Mouse (Mus musculus) T-helper 1 cell (primary cell): ENCODE results near the gene En1.

Source experiments
- in situ Hi-C: fragments of 300-600 bp; cut with MboI, MseI; formaldehyde crosslinking; loops from one replicate; pipeline ENCODE4 v1.15.1; 2025; ENCODE audit warnings: high pct_unique_total_duplicates

En1 gene

GRCm38 (mm10) chr1:120621383-120621782 lies 19.2 kb downstream of the En1 start:
- in situ Hi-C loops: no loop called here

GRCm38 (mm10) chr1:120626930-120627621 lies 24.9 kb downstream of the En1 start:
- in situ Hi-C loops: no loop called here

- in situ Hi-C loops: no loop called here
Observed at GRCm38 (mm10) chr1:120627622-120628001, 25.4 kb downstream of the En1 start.

GRCm38 (mm10) chr1:120628821-120629220 lies 26.6 kb downstream of the En1 start:
- in situ Hi-C loops: no loop called here

GRCm38 (mm10) chr1:120643380-120643779 lies 41.2 kb downstream of the En1 start:
- in situ Hi-C loops: no loop called here

- in situ Hi-C loops: no loop called here
Observed at GRCm38 (mm10) chr1:120643848-120644711, 41.9 kb downstream of the En1 start.

GRCm38 (mm10) chr1:120644755-120645154 lies 42.5 kb downstream of the En1 start:
- in situ Hi-C loops: no loop called here

- in situ Hi-C loops: no loop called here
Observed at GRCm38 (mm10) chr1:120650068-120650467, 47.9 kb downstream of the En1 start.

- in situ Hi-C loops: no loop called here
Observed at GRCm38 (mm10) chr1:120651997-120652396, 49.8 kb downstream of the En1 start.

GRCm38 (mm10) chr1:120654950-120655396 lies 52.8 kb downstream of the En1 start:
- in situ Hi-C loops: no loop called here
